Mouse (Mus musculus): ENCODE data around the gene Rab21. TPM values are rescaled to one million over a fixed set of nuclear protein-coding genes. Genes with fewer than 3 reads are reported as not detected.

Rab21 gene
- polyA plus RNA-seq, 1 experiment from 2014 or later, result 6.7 TPM

- no peak for ATAC-seq
- Histone ChIP-seq H3K4me1 (replicated peaks) (no peaks in the 10 kb centered on the region), H3K4me2 (replicated peaks) (no peak overlapping the region), H3K9ac (replicated peaks) (no peak overlapping the region), H3K36me3 (no peaks in the 10 kb centered on the region), H3K27me3 (no peaks in the 10 kb centered on the region), H3K4me3 (replicated peaks) (no peak overlapping the region), H3K9me3 (0 out of 2 replicates have a peak, but pooled peaks cover 3% of the 10 kb centered on the region), H3K27ac (no peak overlapping the region)
- WGBS, result 81% methylated on average over 5 of the region's 5 CpGs
These were observed 52.4 kb downstream of the Rab21 start for GRCm38 (mm10) chr10:115262926-115263562.

GRCm38 (mm10) chr10:115262261-115262660, 53.1 kb downstream of the Rab21 start:
- Histone ChIP-seq H3K9me3 (0 out of 2 replicates have a peak, but pooled peaks cover 3% of the 10 kb centered on the region), H3K36me3 (no peaks in the 10 kb centered on the region), H3K4me2 (replicated peaks) (no peak overlapping the region), H3K4me1 (replicated peaks) (no peaks in the 10 kb centered on the region), H3K4me3 (replicated peaks) (no peak overlapping the region), H3K9ac (replicated peaks) (no peak overlapping the region), H3K27me3 (no peaks in the 10 kb centered on the region), H3K27ac (no peak overlapping the region)
- ATAC-seq, result no peak
- 86% methylated on average over 2 of the region's 2 CpGs for WGBS

DNA sequence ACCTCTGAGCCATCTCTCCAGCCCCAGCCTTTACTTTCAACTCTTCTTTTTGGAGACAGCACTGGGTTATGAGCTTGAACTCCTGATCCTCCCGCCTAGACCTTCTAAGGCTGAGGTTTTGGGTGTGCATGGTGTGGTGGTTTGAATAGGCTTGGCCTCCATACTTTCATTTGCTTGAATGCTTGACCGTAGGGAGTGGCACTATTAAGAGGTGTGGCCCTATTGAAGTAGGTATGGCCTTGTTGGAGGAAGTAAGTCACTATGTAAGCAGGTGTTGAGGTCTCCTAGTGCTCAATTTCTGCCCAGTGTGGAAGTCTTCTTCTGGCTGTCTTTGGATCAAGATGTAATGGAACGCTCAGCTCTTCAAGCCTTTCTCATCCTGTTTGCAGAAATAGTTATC, 54.0 kb downstream of the Rab21 start:
- Histone ChIP-seq H3K36me3 (no peaks in the 10 kb centered on the region), H3K9ac (replicated peaks) (no peak overlapping the region), H3K27ac (no peak overlapping the region), H3K4me2 (replicated peaks) (no peak overlapping the region), H3K9me3 (0 out of 2 replicates have a peak, but pooled peaks cover 3% of the 10 kb centered on the region), H3K27me3 (no peaks in the 10 kb centered on the region), H3K4me3 (replicated peaks) (no peak overlapping the region), H3K4me1 (replicated peaks) (no peaks in the 10 kb centered on the region)
- 90% methylated on average over 3 of the region's 3 CpGs for WGBS
- no peak for ATAC-seq

- Histone ChIP-seq H3K4me3 (replicated peaks) (no peak overlapping the region), H3K27me3 (no peaks in the 10 kb centered on the region), H3K4me1 (replicated peaks) (peaks cover 7% of the 10 kb centered on the region), H3K27ac (no peak overlapping the region), H3K36me3 (no peaks in the 10 kb centered on the region), H3K4me2 (replicated peaks) (no peak overlapping the region), H3K9me3 (0 out of 2 replicates have a peak, but pooled peaks cover 3% of the 10 kb centered on the region), H3K9ac (replicated peaks) (no peak overlapping the region)
- no peak for ATAC-seq
- 85% methylated on average over 5 of the region's 5 CpGs for WGBS
These were observed 59.2 kb downstream of the Rab21 start for GRCm38 (mm10) chr10:115256162-115256561.

DNA sequence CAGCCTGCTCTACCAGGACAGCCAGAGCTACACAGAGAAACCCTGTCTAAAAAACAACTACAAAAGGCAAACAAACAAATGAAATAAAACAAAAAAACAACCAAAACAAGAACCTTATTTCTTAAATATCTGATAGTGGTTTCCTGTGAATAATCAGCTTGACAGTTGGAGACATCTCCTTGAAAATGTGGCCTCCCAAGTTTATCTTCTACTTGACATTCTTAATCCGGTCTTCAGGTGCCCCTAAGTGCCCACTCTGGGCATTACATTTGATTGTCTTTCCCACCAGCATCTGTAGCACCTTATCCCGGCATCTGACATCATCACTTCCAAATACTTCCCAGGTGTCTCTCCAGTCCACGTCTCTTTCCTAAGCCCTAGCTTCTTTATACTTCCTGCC, 61.9 kb downstream of the Rab21 start:
- no peak overlapping the region for H3K9ac ChIP-seq (replicated peaks)
- whole genome bisulfite sequencing, result 84% methylated on average over 3 of the region's 3 CpGs
- H3K9me3 ChIP-seq, result no peaks in the 10 kb centered on the region
- no peak overlapping the region for H3K27ac ChIP-seq
- peaks cover 23% of the 10 kb centered on the region for H3K4me1 ChIP-seq (replicated peaks)
- ATAC-seq, result no peak
- no peak overlapping the region for H3K4me2 ChIP-seq (replicated peaks)
- no peak overlapping the region for H3K4me3 ChIP-seq (replicated peaks)
- no peaks in the 10 kb centered on the region for H3K36me3 ChIP-seq
- no peaks in the 10 kb centered on the region for H3K27me3 ChIP-seq

DNA sequence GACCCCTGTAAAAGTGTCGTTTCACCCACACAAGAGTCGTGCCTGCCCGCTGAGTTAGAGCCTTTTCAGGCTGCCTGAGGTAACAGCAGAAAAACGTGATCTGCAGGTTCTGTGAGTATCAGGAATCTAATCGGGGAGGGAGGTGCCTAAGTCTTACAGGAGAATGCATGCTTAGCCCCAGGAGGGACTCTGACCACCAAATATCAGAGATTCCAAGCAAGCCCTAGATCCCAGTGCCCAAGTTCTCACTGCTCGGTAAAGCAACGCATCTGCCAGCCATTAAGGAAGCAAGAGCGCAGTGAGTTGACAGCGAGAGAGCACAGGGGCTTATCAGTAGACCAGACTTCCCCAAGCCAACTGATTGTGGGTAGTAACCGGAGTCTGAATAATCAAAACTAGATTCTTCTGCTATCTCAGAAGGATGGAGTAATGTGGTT, 63.1 kb downstream of the Rab21 start:
- Histone ChIP-seq H3K4me3 (replicated peaks) (peak overlapping the region; percentile 73), H3K4me1 (replicated peaks) (peaks cover 29% of the 10 kb centered on the region), H3K9me3 (no peaks in the 10 kb centered on the region), H3K27ac (no peak overlapping the region), H3K4me2 (replicated peaks) (peak overlapping the region; percentile 58), H3K27me3 (no peaks in the 10 kb centered on the region), H3K36me3 (no peaks in the 10 kb centered on the region), H3K9ac (replicated peaks) (peak overlapping the region; percentile 55; the same call in 1 of the 2 replicates)
- 12% methylated on average over 10 of the region's 10 CpGs for WGBS
- ATAC-seq, result no peak

GRCm38 (mm10) chr10:115251088-115251934, 64.1 kb downstream of the Rab21 start, which contains the start of gene Tbc1d15:
TSS of gene Tbc1d15 (minus strand) at chr10:115251467.
- Histone ChIP-seq H3K36me3 (no peaks in the 10 kb centered on the region), H3K4me3 (replicated peaks) (peak within 1 kb of the TSS; percentile 73), H3K4me1 (replicated peaks) (peaks cover 29% of the 10 kb centered on the region), H3K9ac (replicated peaks) (peak within 1 kb of the TSS; percentile 80), H3K27ac (no peak within 1 kb of the TSS), H3K4me2 (replicated peaks) (peak within 1 kb of the TSS; percentile 73), H3K27me3 (no peaks in the 10 kb centered on the region), H3K9me3 (no peaks in the 10 kb centered on the region)
- peak; percentile 97 for ATAC-seq
- under 1% methylated on average over 60 of the region's 67 CpGs for WGBS

- Histone ChIP-seq H3K9me3 (no peaks in the 10 kb centered on the region), H3K27ac (no peak overlapping the region), H3K4me2 (replicated peaks) (peak overlapping the region; percentile 73), H3K9ac (replicated peaks) (peak overlapping the region; percentile 80), H3K27me3 (no peaks in the 10 kb centered on the region), H3K4me1 (replicated peaks) (peaks cover 32% of the 10 kb centered on the region), H3K4me3 (replicated peaks) (peak overlapping the region; percentile 73), H3K36me3 (no peaks in the 10 kb centered on the region)
- ATAC-seq, result no peak
- 32% methylated on average over 38 of the region's 38 CpGs for WGBS
These were observed 64.9 kb downstream of the Rab21 start for GRCm38 (mm10) chr10:115250235-115251087.

GRCm38 (mm10) chr10:115248041-115248440, 67.4 kb downstream of the Rab21 start:
- ATAC-seq, result no peak
- 27% methylated on average over 7 of the region's 7 CpGs for WGBS

DNA sequence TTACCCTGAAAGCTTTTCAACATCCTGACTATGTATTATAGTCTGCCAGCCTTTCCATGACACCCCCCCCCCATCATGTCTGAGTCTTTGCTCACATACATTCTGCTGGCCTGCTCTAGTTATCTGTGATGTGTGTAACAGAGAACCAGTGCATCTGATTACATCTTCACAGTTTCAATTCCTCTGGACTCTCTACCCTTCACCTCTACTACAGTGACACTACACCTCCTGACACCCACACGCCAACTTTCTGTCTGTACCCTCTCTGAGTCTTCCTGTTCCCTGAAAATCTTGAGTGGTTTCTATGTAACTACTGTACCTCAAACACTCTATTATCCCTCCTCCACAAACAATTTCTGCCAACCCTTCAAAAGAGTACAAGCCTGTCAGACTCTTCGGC, 69.9 kb downstream of the Rab21 start:
- 94% methylated on average over 2 of the region's 2 CpGs for whole genome bisulfite sequencing
- H3K4me2 ChIP-seq (replicated peaks), result no peak overlapping the region
- H3K4me3 ChIP-seq (replicated peaks), result no peak overlapping the region
- no peak overlapping the region for H3K9ac ChIP-seq (replicated peaks)
- no peak for ATAC-seq
- H3K4me1 ChIP-seq (replicated peaks), result peaks cover 24% of the 10 kb centered on the region
- no peak overlapping the region for H3K27ac ChIP-seq
- H3K9me3 ChIP-seq, result no peaks in the 10 kb centered on the region
- H3K36me3 ChIP-seq, result no peaks in the 10 kb centered on the region
- no peaks in the 10 kb centered on the region for H3K27me3 ChIP-seq

More at GRCm38 (mm10) chr10:115248041-115248440, 67.4 kb downstream of the Rab21 start:
- Histone ChIP-seq H3K27ac (no peak overlapping the region), H3K9me3 (no peaks in the 10 kb centered on the region), H3K4me1 (replicated peaks) (peaks cover 32% of the 10 kb centered on the region), H3K27me3 (no peaks in the 10 kb centered on the region), H3K4me3 (replicated peaks) (no peak overlapping the region), H3K4me2 (replicated peaks) (no peak overlapping the region), H3K9ac (replicated peaks) (0 out of 2 replicates have a peak overlapping the region, but pooled peaks have one; percentile 28), H3K36me3 (no peaks in the 10 kb centered on the region)

DNA sequence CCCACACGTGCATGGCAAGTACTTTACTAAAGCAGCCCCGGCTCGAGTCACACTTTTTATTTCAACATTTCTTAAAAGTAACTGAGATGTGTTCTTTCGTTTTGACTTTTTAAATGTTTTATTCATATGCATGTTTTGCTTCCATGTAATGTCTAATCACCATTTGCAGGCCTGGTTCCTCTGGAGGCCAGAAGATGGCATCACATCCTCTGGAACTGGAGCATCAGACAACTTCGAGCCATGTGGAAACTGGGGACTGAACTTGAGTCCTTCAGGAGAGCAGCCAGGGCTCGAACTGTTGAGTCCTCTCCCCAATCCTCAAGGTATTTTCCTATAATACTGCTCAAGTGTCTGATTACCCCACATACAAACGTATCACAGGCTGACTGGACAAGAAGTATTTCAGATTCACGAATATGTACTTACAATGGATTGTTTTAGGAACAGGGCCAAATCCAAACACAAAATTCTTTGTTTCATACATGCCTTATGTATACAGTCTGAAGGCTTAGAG, 74.3 kb downstream of the Rab21 start:
- Histone ChIP-seq H3K27me3 (no peaks in the 10 kb centered on the region), H3K9me3 (no peaks in the 10 kb centered on the region), H3K4me3 (replicated peaks) (no peak overlapping the region), H3K4me2 (replicated peaks) (no peak overlapping the region), H3K27ac (no peak overlapping the region), H3K9ac (replicated peaks) (no peak overlapping the region), H3K36me3 (peaks cover 29% of the 10 kb centered on the region), H3K4me1 (replicated peaks) (0 out of 2 replicates have a peak, but pooled peaks cover 3% of the 10 kb centered on the region)
- no peak for ATAC-seq
- WGBS, result 84% methylated on average over 8 of the region's 8 CpGs
